In the genomic region with DNA sequence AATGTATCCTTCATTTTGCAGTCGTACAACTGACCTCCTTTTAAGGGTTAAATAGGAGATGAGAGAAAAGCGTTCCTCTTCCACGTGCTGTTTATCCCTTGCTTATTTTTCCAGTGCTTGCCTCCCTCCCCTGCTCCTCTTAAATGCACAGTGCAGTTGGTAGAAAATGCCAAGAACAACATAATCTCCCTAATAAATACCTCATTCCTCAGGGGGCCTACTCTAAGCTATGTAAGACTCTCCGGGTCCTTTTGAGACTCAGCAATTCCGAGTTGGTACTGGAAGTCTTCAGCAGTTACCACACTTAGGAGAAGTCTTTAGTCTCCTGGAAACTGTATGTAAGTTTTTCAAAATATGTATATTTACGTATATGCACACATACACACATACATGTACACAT, we compare ENCODE assay signal across 19 mouse cellular contexts. TPM values are rescaled to one million over a fixed set of nuclear protein-coding genes. Genes with fewer than 3 reads are reported as not detected.
A peak's percentile ranks its signal among the peaks of the same experiment; 100 is the strongest.
DNase-seq lines count a peak whose midpoint lies in the region; ATAC-seq lines count a peak whose summit lies in the region.
"Had no signal": no experiment of that assay in that cellular context is flagged by ENCODE, and none has a peak within 500 bp of the region (broad histone marks: within the 10 kb centered on the region; RNA-seq: fewer than 3 reads in every experiment).

No protein-coding gene starts in this region.

- H3K9ac ChIP-seq in embryonic facial prominence, embryonic 13.5 days: no peak overlapping the region
- no peak overlapping the region for H3K9ac ChIP-seq in kidney, embryonic 16.5 days (replicated peaks; ENCODE audit: low read length)
- H3K9ac ChIP-seq in embryonic facial prominence, embryonic 15.5 days: no peak overlapping the region
- H3K9ac ChIP-seq: heart, embryonic 13.5 days; hindbrain, embryonic 15.5 days had no signal

- H3K4me3 ChIP-seq in embryonic facial prominence, embryonic 13.5 days: no peak overlapping the region
- H3K4me3 ChIP-seq in embryonic facial prominence, embryonic 10.5 days: no peak overlapping the region
- no peak overlapping the region for H3K4me3 ChIP-seq in kidney, embryonic 16.5 days (ENCODE audit: low read length)
- no peak overlapping the region for H3K4me3 ChIP-seq in embryonic facial prominence, embryonic 15.5 days (replicated peaks)
- H3K4me3 ChIP-seq: erythroblast, embryonic 14.5 days; heart, embryonic 13.5 days; hindbrain, embryonic 15.5 days had no signal

- H3K4me1 ChIP-seq in embryonic facial prominence, embryonic 13.5 days: peaks cover 68% of the 10 kb centered on the region
- H3K4me1 ChIP-seq in embryonic facial prominence, embryonic 10.5 days: peaks cover 56% of the 10 kb centered on the region
- peaks cover 46% of the 10 kb centered on the region for H3K4me1 ChIP-seq in kidney, embryonic 16.5 days (ENCODE audit: insufficient read depth, low read length)
- peaks cover 54% of the 10 kb centered on the region for H3K4me1 ChIP-seq in embryonic facial prominence, embryonic 15.5 days

- no peaks in the 10 kb centered on the region for H3K9me3 ChIP-seq in embryonic facial prominence, embryonic 13.5 days
- no peaks in the 10 kb centered on the region for H3K9me3 ChIP-seq in embryonic facial prominence, embryonic 10.5 days
- no peaks in the 10 kb centered on the region for H3K9me3 ChIP-seq in kidney, embryonic 16.5 days (ENCODE audit: low read length)
- H3K9me3 ChIP-seq in embryonic facial prominence, embryonic 15.5 days (replicated peaks): no peaks in the 10 kb centered on the region
- H3K9me3 ChIP-seq: heart, embryonic 13.5 days; hindbrain, embryonic 15.5 days had no signal

- H3K36me3 ChIP-seq in embryonic facial prominence, embryonic 13.5 days: peaks cover 31% of the 10 kb centered on the region
- H3K36me3 ChIP-seq in embryonic facial prominence, embryonic 10.5 days (replicated peaks): peaks cover 47% of the 10 kb centered on the region
- H3K36me3 ChIP-seq in kidney, embryonic 16.5 days (ENCODE audit: insufficient read depth, low read length): peaks cover 22% of the 10 kb centered on the region
- H3K36me3 ChIP-seq in embryonic facial prominence, embryonic 15.5 days: peaks cover 7% of the 10 kb centered on the region; the same call in 1 of the 2 replicates
- H3K36me3 ChIP-seq: hindbrain, embryonic 15.5 days had no signal

- no peaks in the 10 kb centered on the region for H3K27me3 ChIP-seq in embryonic facial prominence, embryonic 13.5 days
- H3K27me3 ChIP-seq in embryonic facial prominence, embryonic 10.5 days (replicated peaks; ENCODE audit: low read depth, poor library complexity, severe bottlenecking): no peaks in the 10 kb centered on the region
- H3K27me3 ChIP-seq in kidney, embryonic 16.5 days (ENCODE audit: insufficient read depth, low read length): no peaks in the 10 kb centered on the region
- no peaks in the 10 kb centered on the region for H3K27me3 ChIP-seq in embryonic facial prominence, embryonic 15.5 days
- H3K27me3 ChIP-seq: hindbrain, embryonic 15.5 days had no signal

- H3K4me2 ChIP-seq in embryonic facial prominence, embryonic 13.5 days: 0 out of 2 replicates have a peak overlapping the region, but pooled peaks have one; percentile 10
- H3K4me2 ChIP-seq in kidney, embryonic 16.5 days (replicated peaks; ENCODE audit: low read depth, low read length): no peak overlapping the region
- H3K4me2 ChIP-seq in embryonic facial prominence, embryonic 15.5 days (replicated peaks): no peak overlapping the region
- H3K4me2 ChIP-seq: heart, embryonic 13.5 days; hindbrain, embryonic 15.5 days had no signal

- intact Hi-C loops in gastrocnemius, postnatal 14 days (cut with DNase I; ENCODE audit: low total_unique reads): no loop called here

- DNase-seq in embryonic facial prominence, embryonic 10.5 days (ENCODE audit: low spot score): no peak
- DNase-seq in kidney, postnatal 25 days: no peak
- peak; percentile 62 for DNase-seq in 3T3-L1 (ENCODE audit: low read depth, low spot score)
- no peak for DNase-seq in urinary bladder, postnatal 25 days (ENCODE audit: low spot score)
- no peak for DNase-seq in gastrocnemius, postnatal 14 days
- DNase-seq: adrenal gland, adult 2 months; adrenal gland, postnatal 25 days; cerebellum, adult 2 months; cerebellum, postnatal 10 days; gastrocnemius, postnatal 25 days; heart, adult 11 months; heart, postnatal 36 days had no signal

- 30% methylated on average over 6 of the region's 6 CpGs for WGBS in embryonic facial prominence, embryonic 13.5 days
- WGBS in embryonic facial prominence, embryonic 10.5 days: 57% methylated on average over 6 of the region's 6 CpGs
- 39% methylated on average over 6 of the region's 6 CpGs for WGBS in kidney, embryonic 16.5 days
- 32% methylated on average over 6 of the region's 6 CpGs for WGBS in embryonic facial prominence, embryonic 15.5 days

- no peak for ATAC-seq in embryonic facial prominence, embryonic 13.5 days (ENCODE audit: insufficient number of reproducible peaks, insufficient read depth, low FRiP score, low TSS enrichment, low read depth)
- ATAC-seq in kidney, embryonic 16.5 days (ENCODE audit: low FRiP score, low TSS enrichment): 0 out of 2 replicates have a peak, but pooled peaks have one; percentile 43
- ATAC-seq in embryonic facial prominence, embryonic 15.5 days (ENCODE audit: insufficient number of reproducible peaks, low FRiP score, low TSS enrichment, low read depth): no peak
- ATAC-seq: forebrain, embryonic 16.5 days had no signal

- H3K27ac ChIP-seq in embryonic facial prominence, embryonic 13.5 days: peak overlapping the region; percentile 71; the same call in 1 of the 2 replicates
- no peak overlapping the region for H3K27ac ChIP-seq in embryonic facial prominence, embryonic 10.5 days (replicated peaks)
- H3K27ac ChIP-seq in kidney, embryonic 16.5 days (ENCODE audit: low read length): no peak overlapping the region
- 0 out of 2 replicates have a peak overlapping the region, but pooled peaks have one; percentile 22 for H3K27ac ChIP-seq in embryonic facial prominence, embryonic 15.5 days (replicated peaks)
- H3K27ac ChIP-seq: heart, embryonic 13.5 days; hindbrain, embryonic 15.5 days had no signal

RNA-seq across cellular contexts. Expression of gene Rai14, which starts 22.9 kb away (rescaled TPM):
- polyA plus RNA-seq in embryonic facial prominence, embryonic 13.5 days (2015; fragmentation: Nextera tagmentation; extraction: Ambion mirVana): 78.9 and 87.3 TPM in 2 replicates
- polyA plus RNA-seq in embryonic facial prominence, embryonic 10.5 days (2016; fragmentation: Nextera tagmentation; extraction: Ambion mirVana): 73.2 and 75.8 TPM in 2 replicates
- 60.6 and 69.6 TPM in 2 replicates for polyA plus RNA-seq in kidney, embryonic 16.5 days (2015; fragmentation: Nextera tagmentation; extraction: Ambion mirVana)
- 54.7 and 59.5 TPM in 2 replicates for polyA plus RNA-seq in embryonic facial prominence, embryonic 15.5 days (2015; fragmentation: Nextera tagmentation; extraction: Ambion mirVana)
- total RNA-seq in gastrocnemius, postnatal 14 days (2021): 1 to 10 TPM; 4.1 to 4.8 TPM
- polyA plus RNA-seq: erythroblast, embryonic 14.5 days had no signal

Comparison
In these comparisons a context has a peak if more than half of its experiments do, and no peak if none do; other contexts are left out.
1. H3K27ac ChIP-seq: peak in embryonic facial prominence, embryonic 13.5 days (single experiment) and embryonic facial prominence, embryonic 15.5 days (single experiment); none in embryonic facial prominence, embryonic 10.5 days (single experiment) and kidney, embryonic 16.5 days (single experiment).